Mouse (Mus musculus): ENCODE measurements around the gene Il17re. TPM values are rescaled to one million over a fixed set of nuclear protein-coding genes. Genes with fewer than 3 reads are reported as not detected.

The Il17re gene
- total RNA-seq (2017) = 0.12 and 0.25 TPM in 2 replicates

GRCm38 (mm10) chr6:113457952-113458534, at the start of gene Il17re:
Gene Il17re, plus strand, starts transcription at chr6:113458484.
- ATAC-seq (ENCODE audit: extremely low read depth, insufficient number of reproducible peaks, low FRiP score, poor library complexity, severe bottlenecking) = no peak

GRCm38 (mm10) chr6:113410001-113410400, 48.3 kb upstream of the Il17re start:
- no peak for ATAC-seq (ENCODE audit: extremely low read depth, insufficient number of reproducible peaks, low FRiP score, poor library complexity, severe bottlenecking)

- ATAC-seq (ENCODE audit: extremely low read depth, insufficient number of reproducible peaks, low FRiP score, poor library complexity, severe bottlenecking) = no peak
Measured at GRCm38 (mm10) chr6:113416416-113416815, 41.9 kb upstream of the Il17re start.

- no peak for ATAC-seq (ENCODE audit: extremely low read depth, insufficient number of reproducible peaks, low FRiP score, poor library complexity, severe bottlenecking)
Measured at GRCm38 (mm10) chr6:113418441-113419198, 39.7 kb upstream of the Il17re start.

GRCm38 (mm10) chr6:113419199-113419587, 39.1 kb upstream of the Il17re start, which contains the start of gene Rpusd3:
Gene Rpusd3, minus strand, starts transcription at chr6:113419340.
- ATAC-seq (ENCODE audit: extremely low read depth, insufficient number of reproducible peaks, low FRiP score, poor library complexity, severe bottlenecking) = peak; percentile 97

- no peak for ATAC-seq (ENCODE audit: extremely low read depth, insufficient number of reproducible peaks, low FRiP score, poor library complexity, severe bottlenecking)
Measured at GRCm38 (mm10) chr6:113423000-113423399, 35.3 kb upstream of the Il17re start.

GRCm38 (mm10) chr6:113424187-113424586, 34.1 kb upstream of the Il17re start:
- ATAC-seq (ENCODE audit: extremely low read depth, insufficient number of reproducible peaks, low FRiP score, poor library complexity, severe bottlenecking) = no peak

GRCm38 (mm10) chr6:113426696-113427095, 31.6 kb upstream of the Il17re start:
- no peak for ATAC-seq (ENCODE audit: extremely low read depth, insufficient number of reproducible peaks, low FRiP score, poor library complexity, severe bottlenecking)

- peak; percentile 62 for ATAC-seq (ENCODE audit: extremely low read depth, insufficient number of reproducible peaks, low FRiP score, poor library complexity, severe bottlenecking)
Measured at GRCm38 (mm10) chr6:113427397-113427796, 30.9 kb upstream of the Il17re start.

GRCm38 (mm10) chr6:113428006-113428405, 30.3 kb upstream of the Il17re start:
- no peak for ATAC-seq (ENCODE audit: extremely low read depth, insufficient number of reproducible peaks, low FRiP score, poor library complexity, severe bottlenecking)

GRCm38 (mm10) chr6:113429965-113430364, 28.3 kb upstream of the Il17re start:
- no peak for ATAC-seq (ENCODE audit: extremely low read depth, insufficient number of reproducible peaks, low FRiP score, poor library complexity, severe bottlenecking)

- no peak for ATAC-seq (ENCODE audit: extremely low read depth, insufficient number of reproducible peaks, low FRiP score, poor library complexity, severe bottlenecking)
Measured at GRCm38 (mm10) chr6:113430846-113431245, 27.4 kb upstream of the Il17re start.

GRCm38 (mm10) chr6:113431801-113432200, 26.5 kb upstream of the Il17re start:
- no peak for ATAC-seq (ENCODE audit: extremely low read depth, insufficient number of reproducible peaks, low FRiP score, poor library complexity, severe bottlenecking)

GRCm38 (mm10) chr6:113433661-113434060, 24.6 kb upstream of the Il17re start:
- ATAC-seq (ENCODE audit: extremely low read depth, insufficient number of reproducible peaks, low FRiP score, poor library complexity, severe bottlenecking) = no peak

- ATAC-seq (ENCODE audit: extremely low read depth, insufficient number of reproducible peaks, low FRiP score, poor library complexity, severe bottlenecking) = no peak
Measured at GRCm38 (mm10) chr6:113434691-113435090, 23.6 kb upstream of the Il17re start.

- ATAC-seq (ENCODE audit: extremely low read depth, insufficient number of reproducible peaks, low FRiP score, poor library complexity, severe bottlenecking) = no peak
Measured at GRCm38 (mm10) chr6:113435664-113436205, 22.5 kb upstream of the Il17re start, which contains the start of gene Cidec. Gene Cidec, minus strand, starts transcription at chr6:113435760.

GRCm38 (mm10) chr6:113437135-113437534, 21.1 kb upstream of the Il17re start:
- ATAC-seq (ENCODE audit: extremely low read depth, insufficient number of reproducible peaks, low FRiP score, poor library complexity, severe bottlenecking) = no peak

- ATAC-seq (ENCODE audit: extremely low read depth, insufficient number of reproducible peaks, low FRiP score, poor library complexity, severe bottlenecking) = no peak
Measured at GRCm38 (mm10) chr6:113438721-113439430, 19.4 kb upstream of the Il17re start.

GRCm38 (mm10) chr6:113440686-113441085, 17.6 kb upstream of the Il17re start:
- ATAC-seq (ENCODE audit: extremely low read depth, insufficient number of reproducible peaks, low FRiP score, poor library complexity, severe bottlenecking) = no peak
